Mouse (Mus musculus) adrenal gland, postnatal 4 days (tissue): ENCODE measurements around the gene Slc2a9. TPM values are rescaled to one million over a fixed set of nuclear protein-coding genes. Genes with fewer than 3 reads are reported as not detected.
A peak's percentile ranks its signal among the peaks of the same experiment; 100 is the strongest.
"Not testable (repeated sequence)": the region's sequence is repeated elsewhere in the genome, so short reads cannot be mapped to it uniquely, and the experiment has no call there.

Experiments used
- DNase-seq, 2 experiments: peaks; one replicate each; pipeline ENCODE4 v3.0.0; 2021 to 2022; ENCODE audit warnings: low spot score in 2 of 2, mixed read lengths in 2 of 2
- total RNA-seq, 2 experiments: library from RNA; stranded (reverse); gene quantifications; 2 replicates each; pipeline ENCODE4 v1.2.3; 2021

Gene Slc2a9
- total RNA-seq, 2 experiments from 2014 or later = 7.4 to 8.1 TPM

DNA sequence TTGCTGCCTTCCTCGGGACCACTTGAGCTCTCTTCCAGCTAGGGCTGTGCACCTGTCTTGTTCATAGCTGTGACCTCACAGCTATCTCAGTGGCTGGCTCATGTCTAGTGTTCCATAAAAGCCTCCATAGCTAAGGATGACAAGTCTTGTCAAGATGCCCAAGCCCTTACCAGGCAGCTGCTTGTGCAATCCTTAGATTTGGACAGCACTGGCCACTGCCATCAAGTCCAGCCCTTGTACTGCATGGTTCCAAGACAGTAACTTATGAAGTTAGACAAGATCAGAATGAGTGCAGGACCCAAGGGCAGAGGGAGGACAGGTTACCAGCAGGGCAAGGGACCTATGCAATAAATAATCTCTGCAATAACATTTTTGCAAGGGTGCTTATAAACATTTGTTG lies 1.2 kb upstream of the Slc2a9 start:
- DNase-seq = no peak

DNA sequence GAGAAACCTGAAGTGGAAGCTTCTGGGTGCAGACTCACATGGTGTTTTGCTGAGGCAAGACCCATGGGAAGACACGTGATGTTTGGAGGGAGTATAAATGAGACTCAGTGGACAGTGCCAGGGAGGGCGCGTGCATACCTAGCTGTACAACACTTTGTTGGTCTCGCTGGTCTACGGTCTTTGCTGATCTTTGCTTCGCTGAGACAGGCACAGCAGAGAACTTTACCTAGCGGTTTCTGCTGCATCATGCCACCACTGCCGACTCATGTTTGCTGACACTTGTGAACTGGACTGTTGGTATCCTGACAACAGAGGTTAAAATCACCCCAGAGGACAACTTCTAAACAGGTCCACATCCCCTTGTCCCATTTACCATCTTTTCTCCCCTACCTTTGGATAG lies 2.9 kb downstream of the Slc2a9 start:
- DNase-seq = no peak

DNA sequence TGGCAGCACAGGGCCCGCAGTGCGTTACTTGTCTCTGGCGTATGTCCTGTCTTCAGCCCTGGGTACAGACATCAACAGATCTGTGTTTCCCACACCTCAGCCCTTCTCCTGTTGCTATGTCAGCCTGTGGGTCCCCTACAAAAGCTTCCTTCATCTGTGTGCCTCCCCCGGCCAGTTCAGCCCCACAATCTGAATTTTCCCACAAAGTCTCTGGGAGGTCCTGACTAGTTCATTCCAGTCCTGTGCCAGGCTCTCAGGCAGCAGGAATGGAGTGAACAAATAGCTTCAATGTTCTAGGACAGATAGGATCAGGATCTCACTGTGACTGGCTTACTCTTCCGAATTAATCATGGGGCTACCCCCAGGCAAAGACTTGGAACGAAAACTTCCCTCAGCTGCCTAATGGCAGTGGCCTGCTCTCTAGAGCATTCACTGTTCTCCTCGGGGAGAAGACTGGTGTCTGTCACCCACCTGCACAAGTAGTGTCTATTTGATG lies 3.6 kb downstream of the Slc2a9 start:
- DNase-seq = no peak

DNA sequence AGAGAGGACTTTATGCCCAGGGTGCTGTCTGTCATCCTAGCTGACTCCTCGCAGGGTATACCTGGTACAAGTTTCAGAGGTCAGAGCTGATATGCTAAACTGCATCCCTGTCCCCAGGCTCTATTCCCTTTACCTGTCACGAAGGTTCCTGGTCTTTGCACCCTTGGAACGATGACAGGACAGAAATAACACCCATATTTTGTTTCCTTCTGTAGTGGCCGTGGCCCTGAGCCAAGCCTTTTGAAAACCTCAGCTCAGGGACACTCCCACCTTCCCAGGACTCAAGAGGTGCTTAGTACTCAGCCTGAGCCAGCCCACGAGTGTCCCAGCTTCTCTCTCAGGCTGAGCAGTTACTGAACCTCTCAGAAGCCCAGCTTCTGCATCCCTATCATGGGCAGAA lies 4.5 kb downstream of the Slc2a9 start:
- DNase-seq = no peak

DNA sequence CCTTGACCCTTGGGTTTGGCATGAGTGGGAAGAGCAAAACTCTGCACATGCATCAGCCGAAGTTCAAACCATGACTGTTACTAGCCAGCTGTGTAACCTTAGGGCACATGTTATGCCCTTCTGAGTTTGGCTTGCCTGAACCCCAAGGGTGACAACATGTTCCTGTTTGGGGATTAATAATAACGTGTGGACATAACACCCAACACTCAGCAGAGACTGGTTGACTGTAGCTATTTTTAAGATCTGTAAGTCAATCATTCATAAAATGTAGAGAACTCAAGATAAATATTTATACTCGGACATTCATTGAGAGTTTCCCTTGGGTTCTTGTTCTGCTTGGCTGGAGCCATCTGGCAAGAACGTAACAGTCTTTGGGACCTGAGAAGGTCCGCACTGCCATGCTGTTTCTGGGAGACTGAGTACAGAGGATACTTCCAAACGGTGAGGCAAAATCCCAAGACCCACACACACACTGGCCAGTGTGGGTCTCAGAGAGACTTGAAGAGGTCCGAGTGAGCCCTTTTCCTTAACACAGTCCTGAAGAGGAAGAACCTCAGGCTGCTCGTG lies 6.4 kb downstream of the Slc2a9 start:
- DNase-seq = no peak

DNA sequence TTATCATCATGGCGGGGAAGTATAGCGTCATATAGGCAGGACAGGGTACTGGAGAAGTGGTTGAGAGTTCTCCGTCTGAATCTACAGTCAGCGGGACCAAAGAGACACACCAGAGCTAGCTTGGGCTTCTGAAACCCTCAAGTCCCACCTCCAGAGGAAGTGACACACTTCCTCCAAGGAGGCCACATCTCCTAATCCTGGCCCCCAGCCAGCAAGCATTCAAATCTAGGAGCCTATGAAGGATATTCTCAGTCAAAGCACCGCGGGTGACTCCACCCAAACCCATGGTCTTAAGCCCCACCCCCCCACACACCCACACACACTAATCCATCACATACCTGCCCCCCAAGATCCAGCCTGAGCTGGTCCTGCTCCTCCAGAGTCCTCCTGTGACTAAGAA lies 9.1 kb downstream of the Slc2a9 start:
- no peak for DNase-seq

DNA sequence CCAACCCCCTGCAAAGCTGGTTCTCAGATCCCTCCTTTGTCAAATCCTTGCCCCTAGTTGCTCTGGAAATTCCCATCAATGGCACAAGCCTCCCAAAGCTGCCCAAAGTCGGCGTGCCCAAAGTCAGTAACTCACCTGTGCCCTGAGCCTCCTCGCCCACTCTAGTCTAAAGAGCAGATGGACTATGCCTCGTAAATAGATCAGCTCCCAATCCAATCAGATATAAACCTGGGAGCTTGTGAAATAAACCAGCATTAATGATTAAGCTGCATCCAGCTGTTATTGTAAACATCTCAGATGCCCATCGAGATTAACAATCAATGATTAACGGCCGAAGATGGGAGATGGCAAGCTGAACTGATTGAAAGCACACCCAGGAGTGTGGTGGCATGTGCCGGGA lies 11.2 kb downstream of the Slc2a9 start:
- no peak for DNase-seq

DNA sequence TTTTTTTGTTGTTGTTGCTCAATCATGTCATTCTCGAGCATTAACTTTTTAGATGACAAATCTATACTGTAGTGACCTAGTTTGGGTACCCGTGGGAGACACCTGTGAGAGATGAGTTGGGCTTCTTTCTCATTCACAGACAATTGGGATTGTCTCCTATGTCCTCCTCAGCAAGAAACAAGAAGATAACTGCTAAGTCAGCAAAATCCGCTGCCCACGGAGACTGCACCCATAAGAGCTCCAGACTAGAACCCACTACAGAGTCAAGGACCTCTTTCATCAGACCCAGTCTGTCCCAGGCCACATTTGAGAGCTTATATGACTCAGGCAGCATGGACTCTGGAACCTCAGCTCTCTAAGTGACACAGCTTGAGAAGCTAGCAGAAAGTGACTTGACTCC lies 13.2 kb downstream of the Slc2a9 start:
- DNase-seq = no peak

DNA sequence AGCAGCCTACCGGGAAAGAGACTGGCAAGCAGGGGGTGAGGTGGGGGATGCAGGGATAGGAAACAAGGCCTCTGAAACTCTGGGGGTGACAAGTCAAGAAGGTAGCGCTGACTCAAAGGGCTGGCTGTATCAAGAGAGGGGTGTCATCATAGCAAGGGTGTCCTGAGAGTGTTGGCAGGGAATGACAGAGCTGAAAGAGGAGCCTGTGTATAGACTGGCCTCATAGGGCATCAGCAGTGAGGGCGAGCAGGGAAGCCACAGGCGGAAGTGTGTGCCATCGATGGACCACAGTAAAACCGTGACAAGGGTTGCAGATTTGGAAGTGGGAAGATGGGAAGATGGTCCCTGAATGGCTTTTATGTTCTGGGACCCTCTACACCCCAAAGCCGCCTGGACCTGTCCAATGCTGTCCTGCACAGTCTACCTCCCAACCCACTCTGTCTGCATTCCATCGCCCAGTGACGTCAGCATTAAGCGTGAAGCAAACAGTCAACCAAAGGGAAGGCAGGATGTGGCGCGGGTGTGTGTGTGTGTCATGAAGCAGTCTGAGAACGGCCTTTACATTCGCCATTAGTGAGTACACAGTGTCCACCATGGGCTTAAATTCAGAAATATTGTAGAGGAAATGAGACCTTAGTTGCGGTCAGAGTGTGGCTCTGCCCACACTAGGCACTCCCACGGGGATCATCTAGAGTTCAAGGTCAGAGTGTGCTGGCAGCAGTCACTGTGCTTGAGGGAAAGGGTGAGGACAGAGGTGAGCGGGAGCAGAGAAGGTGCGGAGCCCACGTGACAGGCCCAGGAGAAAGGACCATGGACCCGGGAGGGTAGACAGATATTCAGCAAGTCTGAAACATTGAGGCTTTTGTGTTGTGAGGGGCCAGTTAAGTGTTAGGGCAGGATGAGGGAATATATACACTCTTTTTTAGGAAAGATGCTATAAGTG lies 14.0 kb downstream of the Slc2a9 start:
- no peak for DNase-seq

DNA sequence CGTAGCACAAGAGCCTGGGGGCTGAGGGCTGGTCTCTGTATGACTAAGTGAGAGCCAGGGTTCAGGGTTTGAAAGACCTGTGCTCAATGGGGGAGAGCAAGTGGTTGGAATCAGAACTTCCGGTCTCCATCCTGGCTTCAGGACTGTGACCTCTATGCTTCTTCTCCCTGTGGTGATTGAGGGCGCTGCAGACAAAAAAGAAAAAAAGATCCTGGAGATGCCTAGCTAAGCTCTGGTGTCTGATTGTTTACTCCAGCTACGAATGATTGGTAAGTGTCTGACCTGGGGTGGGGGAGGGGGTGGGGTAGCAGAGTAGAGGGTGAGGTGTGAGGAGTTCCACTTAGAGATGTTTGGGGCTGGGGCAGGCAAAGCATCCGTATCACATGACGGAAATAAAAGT lies 14.9 kb downstream of the Slc2a9 start:
- no peak for DNase-seq

DNA sequence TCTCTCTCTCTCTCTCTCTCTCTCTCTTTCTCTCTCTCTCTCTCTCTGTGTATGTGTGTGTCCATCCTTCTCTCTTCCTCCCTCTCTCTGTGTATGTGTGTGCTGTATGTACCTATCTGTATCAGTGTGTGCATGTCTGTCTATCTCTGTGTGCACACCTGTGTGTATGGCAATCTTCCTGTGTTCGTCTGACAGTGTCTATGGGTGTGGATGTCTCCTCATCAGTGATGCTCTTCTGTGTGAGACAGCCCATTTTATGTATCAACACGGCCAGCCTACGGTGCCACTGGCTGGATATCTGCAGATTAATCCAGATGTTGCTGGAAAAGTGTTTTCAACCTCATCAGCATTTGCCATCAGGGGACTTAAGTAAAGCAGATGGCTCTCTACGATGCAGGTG lies 15.7 kb downstream of the Slc2a9 start:
- DNase-seq = no peak

DNA sequence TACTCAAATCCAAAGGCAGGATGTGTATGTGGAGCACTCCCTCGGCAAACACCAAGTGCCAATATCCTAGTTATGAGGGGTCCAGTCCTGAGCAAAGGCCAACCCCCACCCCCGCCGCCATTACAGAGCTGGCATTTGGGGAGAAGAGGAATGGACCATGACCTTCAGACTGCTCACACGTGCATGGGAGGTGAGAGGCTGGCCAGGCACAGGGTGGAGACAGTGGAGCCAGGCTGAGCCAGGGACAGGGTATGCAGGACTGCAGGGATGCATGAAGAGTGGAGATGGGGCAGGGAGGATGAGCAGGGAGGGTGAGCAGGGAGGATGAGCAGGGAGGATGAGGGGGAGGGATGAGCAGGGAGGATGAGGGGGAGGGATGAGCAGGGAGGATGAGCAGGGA lies 17.0 kb downstream of the Slc2a9 start:
- no peak for DNase-seq

DNA sequence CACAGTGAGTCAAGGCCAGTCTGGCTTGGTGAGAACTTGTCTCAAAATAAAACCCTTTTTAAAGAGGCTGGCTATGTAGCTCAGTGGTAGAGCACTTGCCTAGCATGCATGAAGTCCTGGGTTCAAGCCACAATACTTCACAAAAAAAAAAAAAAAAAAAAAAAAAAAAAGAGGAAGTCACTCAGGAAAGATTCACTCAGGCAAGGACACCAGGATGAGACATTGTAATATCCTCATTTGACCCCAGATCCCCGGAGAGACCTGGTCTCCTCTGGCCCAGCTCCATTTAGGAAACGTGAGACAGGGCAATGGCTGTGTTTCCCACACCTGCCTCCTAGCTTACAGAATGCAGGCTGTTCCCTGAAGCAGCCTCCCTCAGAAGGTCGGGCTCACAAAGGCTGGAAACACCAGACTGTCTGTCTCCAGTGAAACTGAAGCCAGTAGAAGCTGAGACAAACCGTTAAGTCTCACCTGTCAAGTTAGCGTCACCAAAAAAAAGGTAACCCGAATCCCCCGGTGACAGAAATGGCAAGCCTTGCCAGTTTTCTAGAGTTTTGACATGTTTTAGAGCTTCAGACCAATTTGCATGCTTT lies 19.3 kb downstream of the Slc2a9 start:
- DNase-seq = no peak

DNA sequence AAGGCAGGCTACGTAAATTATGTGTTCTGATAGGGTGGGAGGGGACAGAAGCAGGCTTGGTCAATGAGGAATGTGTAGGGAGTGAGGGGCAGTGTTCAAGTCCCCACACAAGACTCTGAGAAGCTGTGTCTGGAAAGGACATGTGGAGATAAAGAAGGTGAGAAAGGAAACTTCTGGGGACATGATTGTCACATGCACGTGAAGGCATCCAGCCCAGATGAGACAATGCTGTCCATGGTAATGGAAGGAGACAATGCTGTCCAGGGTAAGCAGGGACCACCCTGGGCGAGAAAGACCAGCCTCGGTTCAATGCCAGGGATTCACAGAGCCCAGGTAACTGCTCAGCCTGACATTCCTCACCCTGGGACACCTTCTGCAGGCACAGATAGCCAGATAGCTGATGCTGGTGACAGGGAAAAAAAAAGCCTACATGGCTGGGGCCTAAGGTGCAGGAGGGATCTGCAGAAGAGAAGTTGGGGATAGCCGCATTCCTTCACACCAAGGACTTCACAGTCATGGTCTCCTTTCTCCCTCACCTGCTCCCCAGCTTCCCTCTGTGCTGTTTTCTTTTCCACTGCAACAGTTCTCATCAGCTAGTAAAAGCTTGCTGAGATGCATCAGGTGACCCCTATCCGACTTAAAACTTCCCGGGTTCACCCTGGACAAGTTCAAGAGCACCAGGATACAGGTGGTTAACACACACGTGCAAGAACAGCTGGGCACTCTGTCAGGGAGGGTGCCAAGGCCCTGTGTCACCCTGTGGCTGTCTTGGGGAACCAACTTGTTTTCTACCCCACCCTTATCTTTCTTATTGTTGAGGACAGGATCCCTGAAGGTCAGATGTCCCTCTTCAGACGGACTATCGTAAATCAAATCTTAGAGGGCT lies 21.9 kb downstream of the Slc2a9 start:
- DNase-seq = no peak

DNA sequence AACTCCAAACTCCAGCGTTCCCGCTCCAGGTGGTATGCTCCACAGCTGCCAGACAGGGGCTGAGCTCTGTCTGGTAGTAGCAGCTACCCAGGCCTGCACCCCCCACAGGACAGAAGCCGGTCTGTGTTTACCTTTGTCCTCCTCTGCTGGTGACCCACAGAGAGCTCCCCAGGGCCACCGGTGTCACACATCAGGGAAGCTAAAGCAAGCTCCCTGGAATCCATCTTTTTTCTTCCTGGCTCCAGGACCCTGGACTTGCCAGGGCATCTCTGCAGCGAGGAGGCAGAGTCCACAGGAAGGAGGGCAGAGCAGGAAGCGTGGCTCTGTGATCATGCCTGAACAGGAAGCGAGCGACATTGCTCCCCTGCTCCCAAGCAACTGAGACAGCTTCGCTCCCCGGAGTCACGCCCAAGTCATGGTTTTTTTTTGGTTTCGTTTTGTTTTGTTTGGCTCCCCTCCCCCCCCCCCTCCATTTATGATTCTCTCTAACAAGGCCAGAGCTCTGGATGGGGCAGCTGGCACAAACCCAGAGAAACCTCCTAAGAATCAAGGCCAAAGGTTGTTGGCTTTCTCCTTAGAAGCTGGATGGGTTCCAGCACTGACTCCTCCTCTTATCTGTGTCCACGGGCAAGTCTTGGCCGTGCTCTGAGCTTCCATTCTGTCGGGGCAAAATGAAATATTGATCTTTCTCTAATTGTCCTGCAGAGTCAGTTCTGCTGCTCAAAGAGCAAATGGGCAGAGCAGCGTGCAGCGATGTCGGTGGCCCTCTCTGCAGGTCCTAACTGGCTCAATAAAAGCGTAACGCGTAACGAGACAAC lies 22.8 kb downstream of the Slc2a9 start:
- peak in 1 of 2 experiments; percentile 66 for DNase-seq

DNA sequence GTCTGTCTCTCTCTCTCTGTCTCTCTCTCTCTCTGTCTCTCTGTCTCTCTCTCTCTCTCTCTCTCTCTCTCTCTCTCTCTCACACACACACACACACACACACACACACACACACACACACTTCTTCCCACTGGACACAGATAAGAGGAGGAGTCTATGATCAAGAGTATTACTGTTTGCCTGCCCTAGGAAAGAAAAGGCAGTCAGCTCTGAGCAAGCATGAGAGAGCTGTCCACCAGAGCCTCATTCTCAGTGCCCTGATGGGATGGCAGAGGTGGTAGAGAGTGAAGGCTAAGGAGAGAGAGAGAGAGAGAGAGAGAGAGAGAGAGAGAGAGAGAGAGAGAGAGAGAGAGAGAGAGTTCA lies 23.4 kb downstream of the Slc2a9 start:
- not testable (repeated sequence) for DNase-seq

DNA sequence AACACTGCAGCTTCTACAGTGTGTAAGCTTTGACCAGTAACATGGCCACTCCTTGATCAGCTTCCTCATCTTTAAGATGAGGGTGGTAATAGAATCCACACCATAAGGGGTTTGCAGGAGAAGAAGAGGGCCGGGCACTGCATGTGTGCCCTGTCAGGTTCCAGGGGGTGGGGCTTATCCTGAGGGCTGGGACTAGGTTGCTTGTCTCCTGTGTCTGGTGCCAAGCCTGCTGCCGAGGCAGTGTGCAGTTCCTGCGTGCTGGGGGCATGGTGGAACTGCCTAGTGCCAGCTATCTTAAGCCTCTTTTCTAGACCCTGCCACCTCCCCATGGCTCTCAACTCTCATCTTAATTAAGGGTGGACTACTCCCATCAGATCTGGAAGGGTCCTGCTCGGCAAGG lies 23.9 kb downstream of the Slc2a9 start:
- no peak for DNase-seq

DNA sequence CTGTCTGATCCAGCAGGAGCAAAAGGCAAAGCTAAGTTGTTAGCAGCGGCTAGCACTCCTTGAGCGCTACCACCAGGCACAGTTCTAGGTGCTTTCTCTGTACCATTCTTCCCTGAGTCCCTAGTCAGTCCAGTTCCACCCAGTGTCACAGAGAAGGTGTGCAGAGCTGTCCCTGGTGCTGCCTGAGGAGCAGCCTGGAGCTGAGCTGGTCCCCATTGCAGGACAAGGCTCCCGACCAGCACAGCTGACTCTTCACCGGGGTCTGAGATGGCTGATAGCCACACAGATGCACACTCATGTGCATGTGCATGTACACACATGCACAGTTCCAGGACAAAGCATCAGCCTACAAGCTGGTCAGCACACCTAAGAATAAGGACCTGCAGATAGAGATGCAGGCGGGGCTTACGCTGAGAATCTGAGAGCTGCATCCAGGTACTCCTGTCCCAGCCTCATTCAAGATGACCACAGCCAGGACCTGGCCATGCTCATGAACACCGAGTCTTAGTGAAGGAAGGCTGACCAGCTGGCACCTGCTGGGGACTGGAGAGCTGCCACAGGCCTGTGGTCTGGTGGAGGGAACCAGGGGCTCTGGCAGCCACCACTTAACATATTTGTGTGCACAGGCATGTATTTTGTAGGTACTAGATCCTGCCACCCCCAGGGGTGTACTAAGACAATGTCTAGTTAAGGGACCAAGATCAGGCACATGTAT lies 25.1 kb downstream of the Slc2a9 start:
- DNase-seq = no peak

DNA sequence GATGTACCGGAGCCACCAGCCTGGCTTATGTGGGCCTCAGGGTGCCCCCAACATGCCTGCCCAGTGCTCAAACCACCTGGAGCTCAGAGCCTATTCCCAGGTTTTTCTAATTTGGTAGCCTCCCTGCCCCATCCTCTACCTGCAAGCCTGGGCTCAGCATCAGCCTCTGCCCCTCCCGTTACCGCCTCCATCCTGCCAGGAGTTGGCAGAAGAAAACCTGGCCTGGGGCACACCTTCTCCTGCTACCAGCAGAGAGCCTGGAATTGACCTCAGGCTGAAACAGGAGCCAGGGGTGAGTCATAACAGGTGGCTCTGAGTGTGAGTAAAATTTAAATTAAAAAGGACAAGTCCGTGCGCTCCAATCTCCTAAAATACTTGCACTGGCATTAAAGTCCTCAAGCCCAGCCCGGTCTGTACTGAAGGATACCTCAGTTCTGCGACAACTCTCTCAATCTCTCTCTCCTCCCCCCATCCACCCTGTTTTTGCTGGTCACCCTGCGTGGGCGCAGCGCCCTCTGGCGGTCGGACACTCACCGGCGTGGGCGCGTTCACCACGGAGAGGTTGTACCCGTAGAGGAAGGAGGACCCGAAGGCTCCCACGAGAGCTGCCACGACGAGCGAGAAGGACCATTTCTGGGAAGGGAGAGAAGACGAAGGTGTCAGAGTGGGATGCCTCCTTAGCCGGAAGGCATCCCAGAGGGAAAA lies 25.9 kb downstream of the Slc2a9 start:
- DNase-seq = no peak
